Comparison of ENCODE assay signal across 15 mouse cellular contexts in genomic region chr10:95477516-95477915, GRCm38 (mm10).
"Had no signal": no experiment of that assay in that cellular context is flagged by ENCODE, and none has a peak within 500 bp of the region (broad histone marks: within the 10 kb centered on the region; RNA-seq: fewer than 3 reads in every experiment).

No protein-coding gene starts in this region.

- H3K36me3 ChIP-seq: stomach, embryonic 15.5 days had no signal

- H3K27me3 ChIP-seq: neural tube, embryonic 12.5 days; neural tube, embryonic 13.5 days; neural tube, embryonic 15.5 days; stomach, embryonic 15.5 days had no signal

- H3K4me1 ChIP-seq: neural tube, embryonic 12.5 days; neural tube, embryonic 13.5 days; neural tube, embryonic 15.5 days; stomach, embryonic 15.5 days had no signal

- DNase-seq: retina, postnatal 1 day; right cerebral cortex, adult 18-20 months; right cerebral cortex, postnatal 25 days; right cerebral cortex, postnatal 4 days; spleen, adult 18-20 months; thymus, adult 18-20 months; thymus, adult 2 months; thymus, postnatal 14 days; thymus, postnatal 36 days; thymus, postnatal 4 days had no signal

- H3K27ac ChIP-seq: neural tube, embryonic 12.5 days; neural tube, embryonic 13.5 days; neural tube, embryonic 15.5 days; stomach, embryonic 15.5 days; stomach, postnatal 0 days had no signal

- H3K4me3 ChIP-seq: neural tube, embryonic 12.5 days; neural tube, embryonic 13.5 days; neural tube, embryonic 15.5 days; stomach, embryonic 15.5 days had no signal
